Mouse (Mus musculus): Measurements from ENCODE around the gene Olfr555.
"Not testable (repeated sequence)": the region's sequence is repeated elsewhere in the genome, so short reads cannot be mapped to it uniquely, and the experiment has no call there.

Gene Olfr555

GRCm38 (mm10) chr7:102658523-102658922 is at the start of gene Olfr555:
Gene Olfr555, plus strand, starts transcription at chr7:102658823.
- in situ Hi-C loops (cut with MboI, MseI): no loop called here

DNA sequence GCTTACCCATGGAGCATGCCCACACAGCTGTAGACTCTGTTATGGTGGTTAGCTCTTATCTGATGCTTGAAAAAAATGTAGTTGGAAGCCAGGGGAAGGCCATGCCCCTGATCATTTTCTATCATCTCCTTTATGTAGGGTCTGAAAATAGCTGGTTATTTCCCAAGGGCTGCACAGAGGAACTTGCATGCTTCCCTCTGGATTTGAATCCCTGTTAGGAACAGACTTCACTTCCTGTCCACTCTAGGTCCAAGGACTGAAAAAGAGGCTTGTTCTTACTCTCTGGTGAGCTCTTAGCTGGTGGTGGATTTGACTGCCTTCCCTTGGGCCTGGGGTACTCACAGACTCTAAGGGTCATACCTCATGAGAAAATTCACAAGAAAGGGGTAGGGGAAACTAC is 40.5 kb upstream of the Olfr555 start, which contains the start of gene Olfr553:
Gene Olfr553 (minus strand): TSS at position 101 of the 400 bp plus-strand sequence.
- in situ Hi-C loops (cut with MboI, MseI): no loop called here

DNA sequence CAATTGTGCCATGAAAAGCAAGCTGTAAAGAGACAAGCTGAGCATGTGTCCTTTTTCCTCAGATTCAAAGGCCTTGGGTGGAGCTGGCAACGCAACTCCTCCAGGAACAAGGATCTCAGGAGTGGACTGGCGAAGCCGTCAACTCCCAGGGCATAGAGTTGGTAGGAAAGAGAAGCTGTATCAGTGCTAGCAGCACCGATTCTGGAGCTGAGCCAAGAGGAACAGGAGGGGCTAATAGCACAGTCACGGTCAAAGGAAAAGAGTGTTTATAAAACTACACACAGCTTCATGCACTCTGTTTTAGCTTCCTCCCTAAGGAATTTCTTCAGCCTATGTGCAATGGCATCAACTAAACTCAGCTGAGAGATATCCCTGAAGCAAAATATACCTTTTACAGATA is 39.0 kb upstream of the Olfr555 start:
- in situ Hi-C loops (cut with MboI, MseI): no loop called here

DNA sequence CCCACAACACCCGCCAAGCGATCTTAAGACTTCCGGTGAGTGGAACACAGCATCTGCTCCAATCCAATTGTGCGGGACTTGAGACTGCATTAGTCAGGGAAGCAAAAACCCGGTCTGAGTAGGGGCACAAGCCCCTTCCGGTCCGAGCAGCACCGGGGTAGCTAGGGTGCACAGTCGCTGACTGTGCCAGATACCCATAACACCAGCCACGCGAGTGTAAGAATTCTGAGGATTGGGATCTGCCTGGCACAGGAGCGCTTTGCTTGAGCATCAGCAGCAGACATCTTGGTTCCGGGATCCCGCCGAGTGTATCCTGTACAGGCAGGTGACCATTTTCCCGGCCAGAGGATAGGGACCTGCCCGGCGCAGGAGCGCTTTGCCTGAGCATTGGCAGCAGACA is 38.3 kb upstream of the Olfr555 start:
- in situ Hi-C loops (cut with MboI, MseI): not testable (repeated sequence)

DNA sequence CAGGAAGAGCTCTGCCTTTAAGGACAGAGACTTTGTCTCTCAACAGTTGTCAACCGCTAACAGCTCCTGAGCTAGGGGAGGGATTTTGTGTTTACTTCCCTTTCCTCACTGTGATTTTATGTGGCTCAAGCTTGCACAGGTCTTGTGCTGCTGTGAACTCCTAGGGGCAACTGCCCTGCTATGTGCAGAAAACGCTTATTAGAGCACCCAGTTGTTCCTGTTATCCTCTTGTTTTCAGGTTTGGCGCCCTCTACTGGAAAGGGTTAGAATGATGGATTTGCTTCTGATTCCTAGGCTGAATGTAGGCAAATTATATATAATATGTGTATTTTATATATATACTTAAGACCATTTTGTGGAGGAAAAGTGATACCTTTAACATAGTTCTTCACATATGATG is 22.0 kb upstream of the Olfr555 start:
- in situ Hi-C loops (cut with MboI, MseI): loop anchor here (5.0 kb wide), 1 partner anchor 129 kb away; no protein-coding TSS in a partner anchor

DNA sequence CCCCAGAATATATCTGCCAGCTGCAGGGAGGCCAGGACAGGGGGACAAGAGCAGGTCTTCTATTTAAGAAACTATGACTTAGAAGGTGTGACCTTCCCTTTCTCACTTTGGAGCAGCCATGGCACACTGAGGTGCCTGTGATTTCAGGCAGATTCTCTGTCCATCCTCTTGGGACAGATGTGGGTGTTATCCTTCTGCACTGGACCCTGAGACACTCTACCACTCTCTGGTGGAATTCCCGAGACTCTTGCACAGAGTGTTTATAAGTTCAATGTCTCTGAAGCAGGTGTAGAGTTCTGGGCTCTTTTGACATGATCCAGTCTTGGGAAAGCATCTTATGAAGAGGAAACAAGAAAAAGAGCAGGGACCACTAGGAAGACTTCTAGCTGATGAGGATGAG is 20.5 kb upstream of the Olfr555 start, which contains the start of gene Olfr554:
Gene Olfr554 (plus strand): TSS at position 301 of the 400 bp plus-strand sequence.
- in situ Hi-C loops (cut with MboI, MseI): loop anchor here (5.0 kb wide), 1 partner anchor 131 kb away; no protein-coding TSS in a partner anchor

DNA sequence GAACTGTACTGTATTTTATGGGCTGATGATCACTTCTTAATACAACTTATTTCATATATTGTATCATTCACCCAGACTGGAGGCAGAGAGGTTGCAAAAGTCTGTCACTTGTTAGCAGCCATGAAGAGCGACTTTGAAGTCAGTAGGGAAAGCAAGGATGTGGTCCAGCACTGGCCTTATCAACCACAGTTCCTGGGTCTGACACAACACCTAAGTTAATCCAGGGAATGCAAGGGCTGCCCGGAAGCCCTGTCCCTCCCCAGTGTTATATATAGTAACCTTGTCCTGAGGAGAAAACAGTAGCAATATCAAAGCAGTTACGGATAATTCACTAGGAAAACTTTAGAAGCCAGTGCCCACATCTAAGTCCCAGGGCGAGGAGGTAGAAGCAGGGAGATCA is 13.7 kb upstream of the Olfr555 start:
- in situ Hi-C loops (cut with MboI, MseI): not testable (repeated sequence)

DNA sequence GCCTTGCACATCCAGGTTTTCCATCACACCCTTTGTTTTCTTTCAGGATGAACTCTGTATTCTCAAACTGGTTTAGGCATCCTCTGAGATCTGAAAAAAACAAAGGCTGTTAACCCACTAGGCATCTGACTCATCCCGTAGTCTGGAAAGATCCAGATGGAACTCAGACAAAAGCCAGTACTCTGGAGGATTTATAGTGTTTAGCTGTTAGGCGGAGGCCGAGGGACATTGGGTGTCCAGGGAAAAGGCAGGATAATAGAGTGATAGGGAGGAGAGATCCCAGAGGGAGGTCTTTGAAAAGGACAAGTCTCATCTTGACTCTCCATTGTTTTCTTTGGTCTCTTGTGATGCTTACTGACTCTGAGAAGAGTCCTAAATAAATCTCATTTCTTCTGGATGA is 6.0 kb downstream of the Olfr555 start, which contains the start of gene Olfr556:
Gene Olfr556 (plus strand): TSS at position 301 of the 400 bp plus-strand sequence.
- in situ Hi-C loops (cut with MboI, MseI): no loop called here

- in situ Hi-C loops (cut with MboI, MseI): no loop called here
These were observed 6.8 kb downstream of the Olfr555 start for GRCm38 (mm10) chr7:102665378-102665777.

GRCm38 (mm10) chr7:102676225-102676624 is 17.6 kb downstream of the Olfr555 start:
- in situ Hi-C loops (cut with MboI, MseI): no loop called here

GRCm38 (mm10) chr7:102681916-102682315 is 23.3 kb downstream of the Olfr555 start:
- in situ Hi-C loops (cut with MboI, MseI): no loop called here

- in situ Hi-C loops (cut with MboI, MseI): no loop called here
These were observed 28.4 kb downstream of the Olfr555 start, which contains the start of gene Trim68 for GRCm38 (mm10) chr7:102686944-102687501. Gene Trim68, minus strand, starts transcription at chr7:102687327.

DNA sequence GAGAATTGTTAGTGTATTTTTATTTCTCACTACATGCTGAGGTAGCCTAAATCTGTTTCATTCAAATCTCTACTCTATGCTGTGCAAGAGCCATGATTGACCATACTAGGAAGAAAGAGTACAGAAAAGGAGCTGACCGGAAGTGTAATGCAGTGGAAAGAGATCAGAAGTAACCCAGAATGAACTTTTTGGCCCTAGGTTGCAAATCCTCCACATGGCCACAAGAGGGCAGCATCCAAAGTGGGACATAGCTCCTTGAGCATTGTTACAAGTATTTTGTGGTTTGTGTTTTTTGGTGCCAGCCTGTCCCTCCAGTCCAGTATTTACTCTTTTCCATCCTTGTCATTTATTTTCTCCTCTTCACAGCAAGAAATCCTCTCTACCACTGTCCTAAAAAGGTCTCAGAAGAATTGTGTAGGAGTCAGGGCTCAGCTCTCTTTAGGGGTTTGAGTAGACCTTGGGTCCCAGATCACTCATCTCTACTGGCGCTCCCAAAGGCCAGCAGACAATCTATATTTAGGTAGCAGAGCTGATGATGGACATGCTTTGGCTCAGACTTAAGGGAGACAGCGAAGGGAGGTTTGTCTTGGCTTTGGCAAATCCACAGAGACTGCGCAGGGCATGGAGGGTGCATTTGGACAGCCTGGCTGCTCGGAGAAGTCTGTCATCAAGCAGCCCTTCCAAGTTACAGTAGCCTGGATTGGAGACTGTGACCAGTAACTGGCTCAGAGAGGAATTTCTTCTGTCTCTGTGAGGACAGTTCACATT is 36.9 kb downstream of the Olfr555 start, which contains the start of gene Olfr557:
Gene Olfr557 (plus strand): TSS at position 553 of the 768 bp plus-strand sequence.
- in situ Hi-C loops (cut with MboI, MseI): loop anchor here (5.0 kb wide), 1 partner anchor 227 kb away; the partner anchor contains the start of gene Olfr572

- in situ Hi-C loops (cut with MboI, MseI): loop anchor here (5.0 kb wide), 1 partner anchor 224 kb away; the partner anchor contains the start of gene Olfr572
These were observed 39.8 kb downstream of the Olfr555 start for GRCm38 (mm10) chr7:102698461-102698860.

DNA sequence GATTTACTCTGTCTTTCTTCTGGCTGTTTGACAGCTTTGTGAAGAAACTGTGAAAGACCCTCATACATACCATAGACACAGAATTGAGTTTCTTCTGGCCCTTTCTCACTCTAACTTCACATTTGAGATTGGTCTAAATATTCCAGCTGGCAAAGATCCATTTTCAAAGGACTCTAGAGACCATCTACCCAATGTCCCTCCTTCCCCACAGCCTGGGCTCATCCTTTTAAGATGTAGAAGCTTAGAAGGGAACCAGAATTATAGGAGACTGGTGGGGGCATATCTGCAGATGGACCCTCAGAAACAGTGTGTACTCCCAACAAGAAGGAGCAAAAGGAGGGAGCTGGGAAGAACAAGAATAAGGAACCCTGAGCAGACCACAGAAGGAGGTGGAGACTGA is 43.3 kb downstream of the Olfr555 start, which contains the start of gene Olfr558:
Gene Olfr558 (plus strand): TSS at position 301 of the 400 bp plus-strand sequence.
- in situ Hi-C loops (cut with MboI, MseI): no loop called here

Measured in regulatory T cell (primary cell).